Mouse (Mus musculus) G1E (cell line): Measurements from ENCODE around the gene Camkv.

ENCODE experiments used
- CTCF ChIP-seq: IDR thresholded peaks from 2 replicates; pipeline ENCODE4 v1.5.1; 2012; ENCODE audit warnings: low read depth, low read length, inconsistent platforms, mixed read lengths
- GATA1 ChIP-seq: IDR thresholded peaks from 2 replicates; pipeline ENCODE4 v1.6.1; 2012; ENCODE audit warnings: borderline replicate concordance, low read length, inconsistent platforms, mixed read lengths
- POLR2AphosphoS5 ChIP-seq: IDR thresholded peaks from 2 replicates; pipeline ENCODE4 v1.6.1; 2012; ENCODE audit warnings: low read depth, low read length, inconsistent platforms; ENCODE audit not compliant: insufficient replicate concordance

GRCm38 (mm10) chr9:107961351-107961762 is 25.9 kb downstream of the Camkv start:
- TF ChIP-seq CTCF (no peak), GATA1 (no peak), POLR2AphosphoS5 (no peak)
